ENCODE assay signal across 8 mouse cellular contexts in the genomic region with DNA sequence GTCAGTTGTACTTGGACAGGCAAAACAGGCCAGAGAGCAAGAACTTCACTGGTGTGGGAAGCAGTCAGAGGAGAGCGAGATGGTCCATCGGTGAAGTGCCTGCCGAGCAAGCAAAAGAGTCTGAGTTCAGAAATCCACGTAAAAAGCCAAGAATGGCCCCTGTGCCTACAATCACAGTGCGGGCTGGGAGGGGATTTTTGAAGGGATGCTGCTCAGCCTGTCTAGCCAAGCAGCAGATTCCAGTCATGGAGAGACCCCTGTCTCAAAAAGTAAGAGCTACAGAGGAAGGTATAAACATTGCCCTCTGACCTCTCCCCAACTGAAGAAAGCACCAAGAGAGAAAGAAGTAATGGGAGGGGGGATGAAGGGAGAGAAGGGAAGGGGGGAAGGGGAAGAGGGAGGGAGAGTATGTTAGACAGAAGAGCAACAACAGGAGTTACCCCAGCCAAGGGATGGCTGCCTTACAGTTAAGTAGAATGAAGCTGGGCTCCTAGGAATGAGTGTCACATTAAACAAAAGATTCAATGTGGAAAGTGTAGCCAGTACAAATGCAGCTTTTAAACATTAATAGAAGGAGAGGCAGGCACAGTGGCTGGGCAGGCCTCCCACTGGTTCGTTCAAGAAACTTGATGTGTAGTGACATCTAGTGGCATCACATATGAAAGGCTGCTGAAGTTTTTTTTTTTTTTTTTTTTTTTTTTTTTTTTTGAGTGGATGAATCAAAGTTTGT.
DNase-seq lines count a peak whose midpoint lies in the region; ATAC-seq and TF ChIP-seq lines count a peak whose summit lies in the region.

No protein-coding gene starts in this region.

- TF ChIP-seq CTCF in heart, adult 2 months (IDR thresholded peaks at IDR 0.05), result peak; percentile 72

- no peaks in the 10 kb centered on the region for H3K9me3 ChIP-seq in kidney, embryonic 15.5 days (replicated peaks)
- no peaks in the 10 kb centered on the region for H3K9me3 ChIP-seq in lung, embryonic 15.5 days

- WGBS in heart, adult 2 months, result 61% methylated on average over 6 of the region's 6 CpGs
- WGBS in kidney, embryonic 15.5 days, result 54% methylated on average over 6 of the region's 6 CpGs
- WGBS in lung, embryonic 15.5 days, result 45% methylated on average over 6 of the region's 6 CpGs

- no peaks in the 10 kb centered on the region for H3K36me3 ChIP-seq in heart, adult 2 months (ENCODE audit: control insufficient read depth, insufficient read depth, low read length)
- H3K36me3 ChIP-seq in kidney, embryonic 15.5 days, result no peaks in the 10 kb centered on the region
- H3K36me3 ChIP-seq in lung, embryonic 15.5 days, result no peaks in the 10 kb centered on the region

- intact Hi-C loops in heart, adult 2 months (cut with DNase I), result loop anchor here (1.0 to 5.0 kb wide), 3 partner anchors 307 to 527 kb away; no protein-coding TSS in a partner anchor

- no peak for TF ChIP-seq POLR2A in heart, adult 2 months (IDR thresholded peaks at IDR 0.05; ENCODE audit: insufficient read depth, low read depth, low read length)

- H3K4me1 ChIP-seq in heart, adult 2 months (ENCODE audit: control insufficient read depth, insufficient read depth, low read length), result no peaks in the 10 kb centered on the region
- peaks cover 5% of the 10 kb centered on the region; the same call in 1 of the 2 replicates for H3K4me1 ChIP-seq in kidney, embryonic 15.5 days
- H3K4me1 ChIP-seq in lung, embryonic 15.5 days, result peaks cover 6% of the 10 kb centered on the region; the same call in 1 of the 2 replicates

- no peak overlapping the region for H3K4me3 ChIP-seq in heart, adult 2 months
- H3K4me3 ChIP-seq in kidney, embryonic 15.5 days (replicated peaks), result no peak overlapping the region
- no peak overlapping the region for H3K4me3 ChIP-seq in lung, embryonic 15.5 days

- H3K79me2 ChIP-seq in heart, adult 2 months (replicated peaks; ENCODE audit: control insufficient read depth, insufficient read depth, low read length), result no peaks in the 10 kb centered on the region

- H3K27me3 ChIP-seq in heart, adult 2 months (ENCODE audit: control insufficient read depth, insufficient read depth, low read length), result no peaks in the 10 kb centered on the region
- H3K27me3 ChIP-seq in kidney, embryonic 15.5 days, result no peaks in the 10 kb centered on the region
- H3K27me3 ChIP-seq in lung, embryonic 15.5 days, result no peaks in the 10 kb centered on the region

- no peak overlapping the region for H3K9ac ChIP-seq in heart, adult 2 months (ENCODE audit: low read depth, low read length)
- H3K9ac ChIP-seq in kidney, embryonic 15.5 days, result no peak overlapping the region
- no peak overlapping the region for H3K9ac ChIP-seq in lung, embryonic 15.5 days

- no peak overlapping the region for H3K4me2 ChIP-seq in kidney, embryonic 15.5 days
- no peak overlapping the region for H3K4me2 ChIP-seq in lung, embryonic 15.5 days

- ATAC-seq in kidney, embryonic 15.5 days (replicated peaks; ENCODE audit: low FRiP score), result peak; percentile 81; the same call in 1 of the 2 replicates
- peak; percentile 64; the same call in 1 of the 2 replicates for ATAC-seq in lung, embryonic 15.5 days (ENCODE audit: borderline replicate concordance, extremely low read depth, low FRiP score, low TSS enrichment)
- ATAC-seq in erythroid progenitor cell, adult 5-6 weeks (replicated peaks; ENCODE audit: low FRiP score, poor library complexity, severe bottlenecking), result no peak

- no peak overlapping the region; the same call in 1 of the 2 replicates for H3K27ac ChIP-seq in heart, adult 2 months
- no peak overlapping the region for H3K27ac ChIP-seq in kidney, embryonic 15.5 days
- H3K27ac ChIP-seq in lung, embryonic 15.5 days, result no peak overlapping the region

- 0 out of 2 replicates have a peak, but pooled peaks have one; percentile 59 for TF ChIP-seq EP300 in heart, adult 2 months (IDR thresholded peaks at IDR 0.05; ENCODE audit: insufficient read depth, low read depth, low read length)

- peak; percentile 38 for DNase-seq in ovary, postnatal 36 days (ENCODE audit: low spot score)
- no peak for DNase-seq in ovary, postnatal 10 days (ENCODE audit: low spot score)
- peak; percentile 82 for DNase-seq in embryo, embryonic 10.5 days (ENCODE audit: low spot score)
- DNase-seq in heart, adult 2 months, result peak; percentile 46
- DNase-seq in retina, postnatal 7 days (ENCODE audit: low read depth, low spot score), result peak; percentile 43
